Comparison of ENCODE assay signal across 8 mouse cellular contexts in the genomic region with DNA sequence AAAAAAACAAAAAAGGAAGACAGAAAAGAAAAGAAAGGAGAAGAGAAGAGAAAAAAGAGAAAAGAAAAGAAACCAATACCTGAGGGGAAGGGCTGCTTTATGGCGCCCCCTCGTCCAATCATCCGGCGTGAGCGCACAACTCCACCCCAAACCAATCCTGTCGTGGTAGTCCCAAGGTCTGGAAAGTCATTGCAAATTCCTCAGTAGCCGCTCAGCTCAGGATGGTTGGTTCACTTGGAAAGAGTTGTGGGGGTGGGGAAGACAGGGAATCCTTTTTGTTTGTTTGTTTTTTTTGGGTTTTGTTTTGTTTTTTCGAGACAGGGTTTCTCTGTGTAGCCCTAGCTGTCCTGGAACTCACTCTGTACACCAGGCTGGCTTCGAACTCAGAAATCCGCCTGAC. TPM values are rescaled to one million over a fixed set of nuclear protein-coding genes. Genes with fewer than 3 reads are reported as not detected.
DNase-seq lines count a peak whose midpoint lies in the region; ATAC-seq and TF ChIP-seq lines count a peak whose summit lies in the region.

No protein-coding gene starts in this region.

- no peak for TF ChIP-seq CTCF in kidney, postnatal 0 days (IDR thresholded peaks at IDR 0.05; ENCODE audit: low read depth)
- TF ChIP-seq CTCF in embryonic fibroblast, embryonic 13.5 days (IDR thresholded peaks at IDR 0.05; ENCODE audit: borderline replicate concordance, insufficient read depth, low read length) = no peak
- TF ChIP-seq CTCF in cerebellum, adult 2 months (IDR thresholded peaks at IDR 0.05; ENCODE audit: borderline replicate concordance, insufficient read depth, low read depth, low read length) = no peak

- ATAC-seq in kidney, postnatal 0 days (replicated peaks; ENCODE audit: low FRiP score, low read depth) = no peak
- ATAC-seq in limb, embryonic 11.5 days (ENCODE audit: insufficient number of reproducible peaks, low FRiP score, low TSS enrichment, low read depth) = no peak
- ATAC-seq in neural tube, embryonic 14.5 days (ENCODE audit: low read depth) = no peak

- H3K36me3 ChIP-seq in kidney, postnatal 0 days (ENCODE audit: insufficient read depth, low read length) = no peaks in the 10 kb centered on the region
- H3K36me3 ChIP-seq in limb, embryonic 11.5 days (ENCODE audit: control insufficient read depth, insufficient read depth, low read length) = no peaks in the 10 kb centered on the region
- no peaks in the 10 kb centered on the region for H3K36me3 ChIP-seq in neural tube, embryonic 14.5 days (ENCODE audit: control insufficient read depth, insufficient read depth, low read length)

- no peak for TF ChIP-seq POLR2A in embryonic fibroblast, embryonic 13.5 days (IDR thresholded peaks at IDR 0.05; ENCODE audit: low read depth, low read length)
- TF ChIP-seq POLR2A in cerebellum, adult 2 months (IDR thresholded peaks at IDR 0.05; ENCODE audit: borderline replicate concordance, insufficient read depth, low read length) = no peak

- DNase-seq in kidney, postnatal 0 days (ENCODE audit: low spot score) = no peak
- no peak for DNase-seq in kidney, adult 11 months
- DNase-seq in limb, embryonic 11.5 days (ENCODE audit: low spot score) = no peak
- DNase-seq in c-Kit-positive CD71-positive TER-119-positive erythroid progenitor cells, embryonic 14.5 days (ENCODE audit: low spot score) = no peak
- no peak for DNase-seq in urinary bladder, adult 18-20 months (ENCODE audit: low spot score in 2 of 2)
- no peak for DNase-seq in cerebellum, adult 2 months

- no peak overlapping the region for H3K27ac ChIP-seq in kidney, postnatal 0 days
- no peak overlapping the region for H3K27ac ChIP-seq in embryonic fibroblast, embryonic 13.5 days (ENCODE audit: insufficient read depth, low read length)
- no peak overlapping the region for H3K27ac ChIP-seq in limb, embryonic 11.5 days (replicated peaks; ENCODE audit: low read depth, low read length)
- H3K27ac ChIP-seq in neural tube, embryonic 14.5 days (ENCODE audit: low read depth, low read length) = no peak overlapping the region
- no peak overlapping the region for H3K27ac ChIP-seq in cerebellum, adult 2 months (ENCODE audit: insufficient read depth, low read length)

- H3K9ac ChIP-seq in kidney, postnatal 0 days (ENCODE audit: low read depth, low read length) = no peak overlapping the region
- H3K9ac ChIP-seq in limb, embryonic 11.5 days (ENCODE audit: low read length) = no peak overlapping the region
- no peak overlapping the region for H3K9ac ChIP-seq in neural tube, embryonic 14.5 days (replicated peaks; ENCODE audit: low read depth, low read length)

- H3K9me3 ChIP-seq in kidney, postnatal 0 days (replicated peaks; ENCODE audit: low read length) = no peaks in the 10 kb centered on the region
- no peaks in the 10 kb centered on the region for H3K9me3 ChIP-seq in limb, embryonic 11.5 days (ENCODE audit: control insufficient read depth, low read length)
- no peaks in the 10 kb centered on the region for H3K9me3 ChIP-seq in neural tube, embryonic 14.5 days (ENCODE audit: control insufficient read depth, low read length)

- 29% methylated on average over 10 of the region's 10 CpGs for WGBS in kidney, postnatal 0 days
- 29% methylated on average over 10 of the region's 10 CpGs for WGBS in limb, embryonic 11.5 days
- WGBS in neural tube, embryonic 14.5 days = 27% methylated on average over 10 of the region's 10 CpGs
- 56% methylated on average over 10 of the region's 10 CpGs for WGBS in cerebellum, adult 2 months

- 0 out of 2 replicates have a peak, but pooled peaks cover 6% of the 10 kb centered on the region for H3K4me1 ChIP-seq in kidney, postnatal 0 days (replicated peaks; ENCODE audit: insufficient read depth, low read length)
- no peaks in the 10 kb centered on the region for H3K4me1 ChIP-seq in embryonic fibroblast, embryonic 13.5 days (ENCODE audit: control insufficient read depth, insufficient read depth, low read length)
- H3K4me1 ChIP-seq in limb, embryonic 11.5 days (ENCODE audit: control insufficient read depth, insufficient read depth, low read length) = no peaks in the 10 kb centered on the region
- H3K4me1 ChIP-seq in neural tube, embryonic 14.5 days (ENCODE audit: control insufficient read depth, insufficient read depth, low read length) = peaks cover 9% of the 10 kb centered on the region; the same call in 1 of the 2 replicates
- no peaks in the 10 kb centered on the region for H3K4me1 ChIP-seq in cerebellum, adult 2 months (ENCODE audit: control insufficient read depth, insufficient read depth, low read length)

- H3K27me3 ChIP-seq in kidney, postnatal 0 days (ENCODE audit: insufficient read depth, low read length) = no peaks in the 10 kb centered on the region
- no peaks in the 10 kb centered on the region for H3K27me3 ChIP-seq in limb, embryonic 11.5 days (ENCODE audit: control insufficient read depth, insufficient read depth, low read length)
- H3K27me3 ChIP-seq in neural tube, embryonic 14.5 days (ENCODE audit: control insufficient read depth, insufficient read depth, low read length) = peaks cover 6% of the 10 kb centered on the region
- H3K27me3 ChIP-seq in cerebellum, adult 2 months (ENCODE audit: control insufficient read depth, insufficient read depth, low read length) = no peaks in the 10 kb centered on the region

- H3K4me3 ChIP-seq in kidney, postnatal 0 days (replicated peaks; ENCODE audit: low read depth, low read length) = peak overlapping the region; percentile 66; the same call in 1 of the 2 replicates
- peak overlapping the region; percentile 47; the same call in 1 of the 2 replicates for H3K4me3 ChIP-seq in embryonic fibroblast, embryonic 13.5 days (ENCODE audit: insufficient read depth, low read length)
- H3K4me3 ChIP-seq in limb, embryonic 11.5 days (ENCODE audit: low read depth, low read length) = peak overlapping the region; percentile 65
- H3K4me3 ChIP-seq in neural tube, embryonic 14.5 days (ENCODE audit: low read depth, low read length) = peak overlapping the region; percentile 49; the same call in 1 of the 2 replicates
- H3K4me3 ChIP-seq in cerebellum, adult 2 months (replicated peaks; ENCODE audit: insufficient read depth, low read depth, low read length) = no peak overlapping the region

- H3K4me2 ChIP-seq in kidney, postnatal 0 days (ENCODE audit: low read length) = peak overlapping the region; percentile 92
- peak overlapping the region; percentile 95 for H3K4me2 ChIP-seq in limb, embryonic 11.5 days (ENCODE audit: low read depth, severe bottlenecking)
- peak overlapping the region; percentile 96; the same call in 1 of the 2 replicates for H3K4me2 ChIP-seq in neural tube, embryonic 14.5 days (ENCODE audit: low read depth, low read length)

RNA-seq across cellular contexts. Expression of a gene that starts 23.3 kb away (rescaled TPM):
- 17.3 and 18.0 TPM in 2 replicates for polyA plus RNA-seq in kidney, postnatal 0 days (2015; fragmentation: Nextera tagmentation; extraction: Ambion mirVana)
- 2.4 and 8.8 TPM in 2 replicates for polyA plus RNA-seq in embryonic fibroblast, embryonic 13.5 days (2011; ENCODE audit: insufficient read length, low read depth, missing spikeins)
- polyA plus RNA-seq in limb, embryonic 11.5 days (2014; fragmentation: Nextera tagmentation; extraction: Ambion mirVana) = 34.0 and 41.1 TPM in 2 replicates
- 47.9 and 52.2 TPM in 2 replicates for polyA plus RNA-seq in neural tube, embryonic 14.5 days (2014; fragmentation: Nextera tagmentation; extraction: Ambion mirVana)
- polyA plus RNA-seq in cerebellum, adult 2 months (2012; rRNA removed) = 6.5 and 7.4 TPM in 2 replicates

RNA-seq across cellular contexts. Expression of a gene that starts 35.0 kb away (rescaled TPM):
- 27.3 and 27.6 TPM in 2 replicates for polyA plus RNA-seq in kidney, postnatal 0 days (2015; fragmentation: Nextera tagmentation; extraction: Ambion mirVana)
- 16.6 and 18.6 TPM in 2 replicates for polyA plus RNA-seq in embryonic fibroblast, embryonic 13.5 days (2011; ENCODE audit: insufficient read length, low read depth, missing spikeins)
- 10.7 and 12.2 TPM in 2 replicates for polyA plus RNA-seq in limb, embryonic 11.5 days (2014; fragmentation: Nextera tagmentation; extraction: Ambion mirVana)
- polyA plus RNA-seq in neural tube, embryonic 14.5 days (2014; fragmentation: Nextera tagmentation; extraction: Ambion mirVana) = 18.3 and 19.3 TPM in 2 replicates
- polyA plus RNA-seq in cerebellum, adult 2 months (2012; rRNA removed) = 27.0 and 28.4 TPM in 2 replicates
